Mouse (Mus musculus) ES-E14 (cell line): ENCODE results near the gene Emc1.

Source experiments
- HCFC1 ChIP-seq: IDR thresholded peaks from 2 replicates; pipeline ENCODE4 v1.6.1; 2012; ENCODE audit warnings: low read length, inconsistent platforms, borderline replicate concordance; ENCODE audit not compliant: insufficient read depth
- MAFK ChIP-seq: IDR thresholded peaks from 2 replicates; pipeline ENCODE4 v1.6.1; 2014; ENCODE audit warnings: mild to moderate bottlenecking, low read depth, low read length, inconsistent platforms; ENCODE audit not compliant: insufficient read depth
- ZC3H11A ChIP-seq: IDR thresholded peaks from 2 replicates; pipeline ENCODE4 v1.6.1; 2012; ENCODE audit warnings: low read depth, mild to moderate bottlenecking, inconsistent platforms, low read length, borderline replicate concordance
- ZNF384 ChIP-seq: IDR thresholded peaks from 2 replicates; pipeline ENCODE4 v1.6.1; 2012; ENCODE audit warnings: low read depth, low read length, inconsistent platforms

GRCm38 (mm10) chr4:139368038-139368437 lies 15.7 kb downstream of the Emc1 start:
- TF ChIP-seq ZC3H11A (no peak), HCFC1 (no peak), ZNF384 (no peak), MAFK (no peak)
